Mouse (Mus musculus): ENCODE results near the gene Coro1b. TPM values are rescaled to one million over a fixed set of nuclear protein-coding genes. Genes with fewer than 3 reads are reported as not detected.
A peak's percentile ranks its signal among the peaks of the same experiment; 100 is the strongest.

Coro1b gene
- polyA plus RNA-seq (2014; fragmentation: Nextera tagmentation; extraction: Ambion mirVana) = 134 and 154 TPM in 2 replicates

DNA sequence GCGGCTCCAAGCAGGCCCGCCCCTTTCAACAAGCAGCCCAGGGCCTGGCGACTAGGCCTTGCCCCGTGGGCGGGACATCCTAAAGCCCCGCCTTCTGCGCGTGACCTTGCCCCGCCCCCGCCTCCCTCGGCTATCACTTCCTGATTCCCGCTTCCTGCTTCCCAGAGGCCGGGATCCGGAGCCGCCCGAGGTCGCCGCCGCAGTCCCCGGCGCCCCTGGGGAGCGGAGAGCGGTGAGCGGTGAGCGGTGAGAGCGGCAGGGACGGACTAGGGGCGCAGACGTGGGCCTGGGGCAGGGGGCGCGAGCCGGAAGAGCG is at the start of gene Coro1b:
Gene Coro1b, plus strand, starts transcription at position 129 of the 316 bp plus-strand sequence.
- Histone ChIP-seq H3K4me3 (ENCODE audit: low read depth, low read length) (peak within 1 kb of the TSS; percentile 57), H3K27ac (ENCODE audit: low read depth, low read length) (no peak within 1 kb of the TSS; the same call in 1 of the 2 replicates), H3K27me3 (replicated peaks; ENCODE audit: control insufficient read depth, insufficient read depth, low read length) (no peaks in the 10 kb centered on the region), H3K9me3 (replicated peaks; ENCODE audit: control insufficient read depth, low read length) (no peaks in the 10 kb centered on the region), H3K4me2 (ENCODE audit: low read length) (peak within 1 kb of the TSS; percentile 79), H3K4me1 (ENCODE audit: control insufficient read depth, insufficient read depth, low read length) (peaks cover 10% of the 10 kb centered on the region), H3K9ac (ENCODE audit: low read length) (peak within 1 kb of the TSS; percentile 74), H3K36me3 (ENCODE audit: control insufficient read depth, insufficient read depth, low read length) (peaks cover 29% of the 10 kb centered on the region)
- DNase-seq (ENCODE audit: low spot score) (peak; percentile 93), ATAC-seq (peak; percentile 97)
- 2% methylated on average over 32 of the region's 33 CpGs for WGBS

- Histone ChIP-seq H3K27ac (ENCODE audit: low read depth, low read length) (no peak overlapping the region), H3K9ac (ENCODE audit: low read length) (no peak overlapping the region), H3K36me3 (ENCODE audit: control insufficient read depth, insufficient read depth, low read length) (0 out of 2 replicates have a peak, but pooled peaks cover 7% of the 10 kb centered on the region), H3K9me3 (replicated peaks; ENCODE audit: control insufficient read depth, low read length) (no peaks in the 10 kb centered on the region), H3K4me3 (ENCODE audit: low read depth, low read length) (no peak overlapping the region), H3K4me1 (ENCODE audit: control insufficient read depth, insufficient read depth, low read length) (peaks cover 27% of the 10 kb centered on the region), H3K27me3 (replicated peaks; ENCODE audit: control insufficient read depth, insufficient read depth, low read length) (peaks cover 6% of the 10 kb centered on the region; the same call in 1 of the 2 replicates), H3K4me2 (ENCODE audit: low read length) (no peak overlapping the region)
- ATAC-seq = no peak
- DNase-seq (ENCODE audit: low spot score) = peak; percentile 90
- 10% methylated on average over 9 of the region's 9 CpGs for WGBS
Observed at GRCm38 (mm10) chr19:4099056-4099455, 49.4 kb upstream of the Coro1b start.

GRCm38 (mm10) chr19:4099837-4100717 is 48.3 kb upstream of the Coro1b start, which contains the start of gene Pitpnm1:
Pitpnm1 (plus strand) TSS chr19:4099998.
- peaks cover 27% of the 10 kb centered on the region for H3K4me1 ChIP-seq (ENCODE audit: control insufficient read depth, insufficient read depth, low read length)
- peak within 1 kb of the TSS; percentile 72 for H3K9ac ChIP-seq (ENCODE audit: low read length)
- 0 out of 2 replicates have a peak, but pooled peaks cover 7% of the 10 kb centered on the region for H3K36me3 ChIP-seq (ENCODE audit: control insufficient read depth, insufficient read depth, low read length)
- 1% methylated on average over 53 of the region's 53 CpGs for WGBS
- peak within 1 kb of the TSS; percentile 46 for H3K4me3 ChIP-seq (ENCODE audit: low read depth, low read length)
- DNase-seq (ENCODE audit: low spot score) (peak; percentile 24), ATAC-seq (no peak)
- H3K9me3 ChIP-seq (replicated peaks; ENCODE audit: control insufficient read depth, low read length) = no peaks in the 10 kb centered on the region
- no peak within 1 kb of the TSS; the same call in 1 of the 2 replicates for H3K27ac ChIP-seq (ENCODE audit: low read depth, low read length)
- peaks cover 6% of the 10 kb centered on the region; the same call in 1 of the 2 replicates for H3K27me3 ChIP-seq (replicated peaks; ENCODE audit: control insufficient read depth, insufficient read depth, low read length)
- peak within 1 kb of the TSS; percentile 90 for H3K4me2 ChIP-seq (ENCODE audit: low read length)

GRCm38 (mm10) chr19:4100718-4101261 is 47.6 kb upstream of the Coro1b start:
- DNase-seq (ENCODE audit: low spot score) = peak; percentile 49
- Histone ChIP-seq H3K36me3 (ENCODE audit: control insufficient read depth, insufficient read depth, low read length) (0 out of 2 replicates have a peak, but pooled peaks cover 10% of the 10 kb centered on the region), H3K27me3 (replicated peaks; ENCODE audit: control insufficient read depth, insufficient read depth, low read length) (peaks cover 6% of the 10 kb centered on the region; the same call in 1 of the 2 replicates), H3K4me2 (ENCODE audit: low read length) (peak overlapping the region; percentile 90), H3K4me3 (ENCODE audit: low read depth, low read length) (peak overlapping the region; percentile 46), H3K4me1 (ENCODE audit: control insufficient read depth, insufficient read depth, low read length) (peaks cover 27% of the 10 kb centered on the region), H3K27ac (ENCODE audit: low read depth, low read length) (0 out of 2 replicates have a peak overlapping the region, but pooled peaks have one; percentile 21), H3K9ac (ENCODE audit: low read length) (peak overlapping the region; percentile 72), H3K9me3 (replicated peaks; ENCODE audit: control insufficient read depth, low read length) (no peaks in the 10 kb centered on the region)
- WGBS = under 1% methylated on average over 52 of the region's 52 CpGs
- ATAC-seq = 0 out of 2 replicates have a peak, but pooled peaks have one; percentile 10

DNA sequence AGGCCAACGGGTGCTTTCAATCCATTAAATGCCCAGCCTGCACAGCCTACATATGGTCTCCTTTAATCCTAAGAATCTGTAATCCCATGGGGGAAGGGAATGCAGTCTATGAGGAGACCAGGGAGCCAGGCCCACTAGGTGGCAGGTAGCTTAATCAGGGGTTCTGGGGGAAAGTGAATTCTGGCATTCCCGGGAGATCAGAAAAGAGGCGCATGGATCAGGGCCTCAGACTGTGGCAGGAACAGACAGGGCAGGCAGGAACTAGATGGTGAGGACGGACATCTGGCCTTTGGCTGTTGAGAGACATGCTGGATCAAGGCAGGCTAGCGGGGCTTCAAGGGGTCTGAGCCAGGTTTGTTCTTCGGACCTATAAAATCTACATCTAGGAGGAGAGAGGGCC is 47.0 kb upstream of the Coro1b start:
- no peak for ATAC-seq
- Histone ChIP-seq H3K4me1 (ENCODE audit: control insufficient read depth, insufficient read depth, low read length) (peaks cover 20% of the 10 kb centered on the region), H3K27ac (ENCODE audit: low read depth, low read length) (no peak overlapping the region), H3K4me2 (ENCODE audit: low read length) (peak overlapping the region; percentile 90), H3K9ac (ENCODE audit: low read length) (peak overlapping the region; percentile 72), H3K27me3 (replicated peaks; ENCODE audit: control insufficient read depth, insufficient read depth, low read length) (peaks cover 6% of the 10 kb centered on the region; the same call in 1 of the 2 replicates), H3K4me3 (ENCODE audit: low read depth, low read length) (peak overlapping the region; percentile 46), H3K9me3 (replicated peaks; ENCODE audit: control insufficient read depth, low read length) (no peaks in the 10 kb centered on the region), H3K36me3 (ENCODE audit: control insufficient read depth, insufficient read depth, low read length) (0 out of 2 replicates have a peak, but pooled peaks cover 10% of the 10 kb centered on the region)
- WGBS = 57% methylated on average over 6 of the region's 6 CpGs
- DNase-seq (ENCODE audit: low spot score) = peak; percentile 31

DNA sequence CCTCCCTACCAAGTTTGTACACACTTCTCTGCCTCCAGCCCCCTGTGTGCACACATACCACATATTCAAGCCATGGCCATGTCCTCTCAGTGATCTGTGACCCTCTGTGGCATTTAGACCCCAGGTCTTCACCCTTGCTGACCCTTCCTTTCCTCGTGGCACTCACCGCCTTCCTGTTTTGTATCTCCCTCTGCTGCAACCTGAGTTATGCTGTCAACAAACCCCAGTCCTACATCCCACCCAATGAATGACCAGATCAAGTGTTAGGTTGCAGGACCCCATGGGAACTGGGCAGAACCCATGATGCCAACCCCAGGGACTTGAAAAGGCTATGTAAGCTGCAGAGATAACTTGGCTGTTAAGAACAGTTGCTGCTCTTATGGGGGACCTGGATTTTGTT is 46.4 kb upstream of the Coro1b start:
- H3K4me3 ChIP-seq (ENCODE audit: low read depth, low read length) = no peak overlapping the region
- H3K36me3 ChIP-seq (ENCODE audit: control insufficient read depth, insufficient read depth, low read length) = 0 out of 2 replicates have a peak, but pooled peaks cover 10% of the 10 kb centered on the region
- H3K27ac ChIP-seq (ENCODE audit: low read depth, low read length) = no peak overlapping the region
- ATAC-seq (no peak), DNase-seq (ENCODE audit: low spot score) (no peak)
- H3K27me3 ChIP-seq (replicated peaks; ENCODE audit: control insufficient read depth, insufficient read depth, low read length) = peaks cover 6% of the 10 kb centered on the region; the same call in 1 of the 2 replicates
- H3K4me2 ChIP-seq (ENCODE audit: low read length) = peak overlapping the region; percentile 90; the same call in 1 of the 2 replicates
- H3K9ac ChIP-seq (ENCODE audit: low read length) = 0 out of 2 replicates have a peak overlapping the region, but pooled peaks have one; percentile 72
- peaks cover 20% of the 10 kb centered on the region for H3K4me1 ChIP-seq (ENCODE audit: control insufficient read depth, insufficient read depth, low read length)
- WGBS = 89% methylated on average over 2 of the region's 2 CpGs
- H3K9me3 ChIP-seq (replicated peaks; ENCODE audit: control insufficient read depth, low read length) = no peaks in the 10 kb centered on the region

- peaks cover 20% of the 10 kb centered on the region for H3K4me1 ChIP-seq (ENCODE audit: control insufficient read depth, insufficient read depth, low read length)
- DNase-seq (ENCODE audit: low spot score) = no peak
- WGBS = 94% methylated on average over 12 of the region's 12 CpGs
Observed at GRCm38 (mm10) chr19:4102626-4103025, 45.8 kb upstream of the Coro1b start.

DNA sequence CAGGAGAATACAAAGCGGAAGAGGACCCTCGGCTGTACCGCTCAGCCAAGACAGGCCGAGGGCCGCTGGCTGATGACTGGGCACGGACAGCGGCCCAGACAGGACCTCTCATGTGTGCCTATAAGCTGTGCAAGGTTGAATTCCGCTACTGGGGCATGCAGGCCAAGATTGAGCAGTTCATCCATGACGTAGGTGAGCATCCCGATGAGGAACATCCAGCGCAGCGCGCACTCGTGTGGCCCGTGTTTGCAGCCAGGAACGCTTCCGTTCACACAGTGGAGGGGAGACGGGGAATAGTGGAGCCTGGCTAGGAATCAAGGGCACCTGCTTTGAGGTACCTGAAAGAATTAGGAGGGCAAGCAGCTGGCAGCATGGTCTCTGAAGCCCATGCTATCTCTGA is 45.1 kb upstream of the Coro1b start:
- H3K4me1 ChIP-seq (ENCODE audit: control insufficient read depth, insufficient read depth, low read length) = peaks cover 20% of the 10 kb centered on the region
- no peak overlapping the region for H3K9ac ChIP-seq (ENCODE audit: low read length)
- no peak overlapping the region for H3K4me3 ChIP-seq (ENCODE audit: low read depth, low read length)
- 0 out of 2 replicates have a peak, but pooled peaks cover 10% of the 10 kb centered on the region for H3K36me3 ChIP-seq (ENCODE audit: control insufficient read depth, insufficient read depth, low read length)
- no peak overlapping the region for H3K4me2 ChIP-seq (ENCODE audit: low read length)
- WGBS = 94% methylated on average over 18 of the region's 18 CpGs
- H3K27me3 ChIP-seq (replicated peaks; ENCODE audit: control insufficient read depth, insufficient read depth, low read length) = peaks cover 6% of the 10 kb centered on the region; the same call in 1 of the 2 replicates
- DNase-seq (ENCODE audit: low spot score) (no peak), ATAC-seq (no peak)
- H3K9me3 ChIP-seq (replicated peaks; ENCODE audit: control insufficient read depth, low read length) = no peaks in the 10 kb centered on the region
- no peak overlapping the region for H3K27ac ChIP-seq (ENCODE audit: low read depth, low read length)

More at GRCm38 (mm10) chr19:4102626-4103025, 45.8 kb upstream of the Coro1b start:
- Histone ChIP-seq H3K36me3 (ENCODE audit: control insufficient read depth, insufficient read depth, low read length) (0 out of 2 replicates have a peak, but pooled peaks cover 10% of the 10 kb centered on the region), H3K9me3 (replicated peaks; ENCODE audit: control insufficient read depth, low read length) (no peaks in the 10 kb centered on the region), H3K27ac (ENCODE audit: low read depth, low read length) (no peak overlapping the region), H3K27me3 (replicated peaks; ENCODE audit: control insufficient read depth, insufficient read depth, low read length) (peaks cover 6% of the 10 kb centered on the region; the same call in 1 of the 2 replicates), H3K4me3 (ENCODE audit: low read depth, low read length) (no peak overlapping the region), H3K9ac (ENCODE audit: low read length) (no peak overlapping the region), H3K4me2 (ENCODE audit: low read length) (no peak overlapping the region)
- no peak for ATAC-seq

Data from forebrain, embryonic 14.5 days (tissue).